Mouse (Mus musculus) inflammation-experienced regulatory T-cells, adult 6 months (primary cell): ENCODE data around the gene Gm17689. TPM values are rescaled to one million over a fixed set of nuclear protein-coding genes. Genes with fewer than 3 reads are reported as not detected.

Experiments used
- ATAC-seq: one replicate; pipeline ENCODE4 v1.8.0; 2017
- polyA plus RNA-seq, 3 experiments: library from polyadenylated mRNA; unstranded; fragments of 100-300 nt; shearing (Covaris generic); gene quantifications; one replicate each; pipeline ENCODE4 v1.2.1; 2017

Gm17689 gene
- polyA plus RNA-seq, result not detected

DNA sequence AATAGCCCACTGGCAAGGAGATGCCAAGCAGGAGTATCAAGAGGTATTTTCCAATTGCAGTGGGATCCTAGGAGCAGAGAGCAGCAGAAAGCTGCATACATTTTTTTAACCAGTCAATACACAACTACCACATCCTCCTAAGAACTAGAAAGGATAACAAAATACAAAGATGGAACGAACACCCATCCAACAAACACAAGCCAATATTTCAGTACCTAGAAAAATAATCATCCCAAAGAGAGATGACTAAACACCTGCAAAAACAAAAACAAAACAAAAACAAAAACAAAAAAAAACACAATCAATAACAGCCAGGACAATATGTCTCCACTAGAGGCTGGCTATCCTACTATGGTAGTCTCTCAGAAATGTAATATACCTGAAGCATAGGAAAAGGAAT, at the start of gene Gm17689:
TSS of gene Gm17689 (minus strand) at position 101 of the 400 bp plus-strand sequence.
- no peak for ATAC-seq

DNA sequence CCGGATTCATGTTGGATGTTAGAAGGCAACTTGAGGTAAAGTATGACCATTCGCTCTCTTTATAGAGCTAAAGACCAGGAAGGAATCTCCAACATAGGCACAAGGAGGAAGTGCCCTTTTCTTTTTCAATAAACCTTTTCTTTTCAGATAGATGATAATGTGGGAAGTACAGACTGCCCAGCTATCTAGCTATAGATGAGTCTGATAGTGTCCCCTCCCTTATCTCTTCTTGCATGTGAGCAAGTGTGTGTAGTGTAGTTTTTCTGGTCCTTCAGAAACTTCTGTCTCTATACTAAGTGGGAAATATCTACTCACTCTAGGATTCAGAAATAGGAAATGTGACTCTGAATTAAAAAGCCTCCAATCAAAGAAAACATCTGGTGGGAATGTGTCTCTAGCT, 40.6 kb downstream of the Gm17689 start, which contains the start of gene Gm5615:
TSS of gene Gm5615 (minus strand) at position 101 of the 400 bp plus-strand sequence.
- no peak for ATAC-seq

Other genes with a start within 250 kb of the Gm17689 start
- not detected for gene Gm7257, start 150.8 kb downstream of the Gm17689 start, polyA plus RNA-seq
- gene Gm9513, start 107.0 kb downstream of the Gm17689 start, polyA plus RNA-seq, result not detected
- not detected for gene Gm5615, start 40.7 kb downstream of the Gm17689 start, polyA plus RNA-seq
- gene A630095E13Rik, start 60.7 kb upstream of the Gm17689 start, polyA plus RNA-seq, result not detected
- gene Acrv1, start 110.6 kb upstream of the Gm17689 start, polyA plus RNA-seq, result not detected
- gene Chek1, start 144.4 kb upstream of the Gm17689 start, polyA plus RNA-seq, result 10 to 100 TPM in 1 of 3 experiments, 1 to 10 TPM in 2; 3.7 to 24.6 (median 6.3) TPM
- 100 to 1,000 TPM; 237 to 338 (median 247) TPM for gene Stt3a, start 185.0 kb upstream of the Gm17689 start, polyA plus RNA-seq
- gene Ei24, start 214.8 kb upstream of the Gm17689 start, polyA plus RNA-seq, result 10 to 100 TPM; 13.2 to 20.3 (median 16.4) TPM
- not detected for gene Fez1, start 239.2 kb upstream of the Gm17689 start, polyA plus RNA-seq